Mouse (Mus musculus) heart, embryonic 16.5 days (tissue): Measurements from ENCODE around the gene Pth2. TPM values are rescaled to one million over a fixed set of nuclear protein-coding genes. Genes with fewer than 3 reads are reported as not detected.

Source experiments
- ATAC-seq: fragments of 200-750 bp; cut with Nextera tagmentation; replicated peaks from 2 replicates; pipeline ENCODE4 v1.8.0; 2017; ENCODE audit warnings: moderate number of reproducible peaks; ENCODE audit not compliant: insufficient read depth, low FRiP score; ENCODE audit errors: extremely low read depth
- H3K27ac ChIP-seq: fragments of 300-500 bp; sonication (generic); 2 replicates; pipeline ENCODE4 v1.5.1; 2014; ENCODE audit warnings: mild to moderate bottlenecking, low read length, control low read depth, moderate library complexity
- H3K27me3 ChIP-seq: fragments of 300-500 bp; sonication (generic); 2 replicates; pipeline ENCODE4 v1.6.1; 2014; ENCODE audit warnings: low read length, mixed read lengths; ENCODE audit not compliant: control insufficient read depth, insufficient read depth
- H3K36me3 ChIP-seq: fragments of 300-500 bp; sonication (generic); 2 replicates; pipeline ENCODE4 v1.6.1; 2014; ENCODE audit not compliant: control insufficient read depth, insufficient read depth
- H3K4me1 ChIP-seq: fragments of 300-500 bp; sonication (generic); 2 replicates; pipeline ENCODE4 v1.6.1; 2014; ENCODE audit warnings: low read length, mixed read lengths; ENCODE audit not compliant: control insufficient read depth, insufficient read depth
- H3K4me2 ChIP-seq: fragments of 300-500 bp; sonication (generic); 2 replicates; pipeline ENCODE4 v1.6.1; 2014; ENCODE audit warnings: low read depth, mild to moderate bottlenecking, control low read depth, low read length
- H3K4me3 ChIP-seq: fragments of 300-500 bp; sonication (generic); 2 replicates; pipeline ENCODE4 v1.5.1; 2014; ENCODE audit warnings: mild to moderate bottlenecking, control low read depth, low read length
- H3K9ac ChIP-seq: fragments of 300-500 bp; sonication (generic); 2 replicates; pipeline ENCODE4 v1.6.1; 2014; ENCODE audit warnings: low read length, control low read depth
- H3K9me3 ChIP-seq: fragments of 300-500 bp; sonication (generic); replicated peaks from 2 replicates; pipeline ENCODE4 v1.6.1; 2016; ENCODE audit warnings: low read length; ENCODE audit not compliant: control insufficient read depth
- WGBS: fragments of 180-500 bp; shearing (Covaris S2); extraction: QIAGEN DNeasy Blood & Tissue Kit; methylation state at CpG from one replicate; pipeline ENCODE4 v1.1.7; 2014; 5-methylcytosine and 5-hydroxymethylcytosine counted together
- polyA plus RNA-seq: library from polyadenylated mRNA; unstranded; fragments of >200 nt; fragmentation: Nextera tagmentation; extraction: Ambion mirVana; gene quantifications from 2 replicates; pipeline ENCODE4 v1.2.1, GENCODE M21; 2015

The Pth2 gene
- polyA plus RNA-seq, 1 experiment from 2014 or later: 0.42 TPM

DNA sequence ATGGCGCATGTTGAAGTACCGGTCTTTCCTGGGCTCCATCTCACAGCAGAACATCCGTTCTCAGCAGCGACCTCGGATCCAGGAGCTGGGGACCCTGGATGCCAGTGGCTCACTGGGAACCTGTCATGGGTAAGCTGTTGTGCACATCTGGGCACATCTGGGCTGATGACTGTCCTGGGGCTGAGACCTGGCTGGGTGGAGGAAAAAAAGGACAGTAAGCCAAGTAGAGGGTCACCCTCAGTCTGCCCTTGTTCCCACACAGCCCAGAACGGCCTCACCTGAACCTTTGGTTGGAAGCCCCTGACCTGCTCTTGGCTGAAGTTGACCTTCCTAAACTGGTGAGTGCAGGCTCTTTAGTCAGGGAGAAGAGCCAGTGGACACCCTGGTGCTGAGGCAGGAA is 21.8 kb upstream of the Pth2 start:
- peaks cover 13% of the 10 kb centered on the region for H3K27me3 ChIP-seq
- H3K27ac ChIP-seq: no peak overlapping the region
- ATAC-seq: no peak
- no peak overlapping the region for H3K4me2 ChIP-seq
- H3K4me1 ChIP-seq: peaks cover 4% of the 10 kb centered on the region; the same call in 1 of the 2 replicates
- no peaks in the 10 kb centered on the region for H3K9me3 ChIP-seq
- H3K9ac ChIP-seq: no peak overlapping the region
- H3K4me3 ChIP-seq: no peak overlapping the region
- H3K36me3 ChIP-seq: peaks cover 6% of the 10 kb centered on the region; the same call in 1 of the 2 replicates
- WGBS: 91% methylated on average over 6 of the region's 6 CpGs

DNA sequence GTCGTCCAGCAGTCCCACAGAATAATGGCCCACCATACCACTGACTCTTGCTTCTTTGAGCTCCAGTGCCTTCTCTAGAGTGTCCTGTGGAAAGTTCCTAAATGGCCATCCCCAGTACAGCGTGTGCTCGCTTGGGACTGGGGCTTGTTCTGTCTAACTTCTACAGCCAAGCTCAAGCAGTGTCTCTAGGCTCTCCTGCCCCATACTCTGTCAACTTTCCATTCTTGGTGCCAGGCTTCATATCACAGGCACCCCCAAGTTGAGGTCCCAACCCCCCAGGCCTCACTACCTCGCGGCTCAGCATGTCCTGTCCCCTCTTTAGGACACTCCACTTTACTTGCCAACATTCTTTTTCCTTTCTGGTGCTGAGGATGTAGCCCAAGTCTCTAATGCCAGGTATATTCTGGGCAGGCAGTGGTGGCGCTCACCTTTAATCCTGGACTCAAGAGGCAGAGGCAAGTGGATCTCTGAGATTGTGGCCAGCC is 20.4 kb upstream of the Pth2 start:
- H3K9me3 ChIP-seq: no peaks in the 10 kb centered on the region
- H3K27ac ChIP-seq: no peak overlapping the region
- no peak overlapping the region for H3K4me2 ChIP-seq
- no peak overlapping the region for H3K4me3 ChIP-seq
- ATAC-seq: no peak
- H3K36me3 ChIP-seq: peaks cover 6% of the 10 kb centered on the region; the same call in 1 of the 2 replicates
- H3K27me3 ChIP-seq: peaks cover 27% of the 10 kb centered on the region
- no peak overlapping the region for H3K9ac ChIP-seq
- WGBS: 95% methylated on average over 6 of the region's 6 CpGs
- peaks cover 8% of the 10 kb centered on the region for H3K4me1 ChIP-seq

DNA sequence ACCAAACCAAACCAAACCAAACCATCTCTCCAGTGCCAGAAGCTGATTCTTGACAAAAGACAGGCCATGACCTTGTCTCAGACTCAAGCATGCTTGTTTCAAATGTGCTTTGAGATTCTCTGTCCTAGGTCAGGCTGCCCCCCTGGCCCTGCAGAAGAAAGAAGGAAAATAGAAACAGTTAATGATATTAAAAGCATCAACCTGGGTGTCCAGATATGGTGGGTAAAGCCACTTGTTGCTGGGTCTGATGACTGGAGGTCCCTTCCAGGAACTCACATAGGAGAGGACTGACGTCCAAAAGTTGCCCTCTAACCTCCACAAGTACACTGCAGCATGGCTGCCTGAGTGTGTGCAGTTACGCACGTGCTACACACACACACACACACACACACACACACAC is 19.9 kb upstream of the Pth2 start:
- Histone ChIP-seq H3K36me3 (peaks cover 6% of the 10 kb centered on the region; the same call in 1 of the 2 replicates), H3K9ac (no peak overlapping the region), H3K9me3 (no peaks in the 10 kb centered on the region), H3K4me1 (peaks cover 8% of the 10 kb centered on the region), H3K4me2 (no peak overlapping the region), H3K27me3 (peaks cover 32% of the 10 kb centered on the region), H3K27ac (no peak overlapping the region), H3K4me3 (no peak overlapping the region)
- no peak for ATAC-seq
- 87% methylated on average over 3 of the region's 3 CpGs for WGBS

DNA sequence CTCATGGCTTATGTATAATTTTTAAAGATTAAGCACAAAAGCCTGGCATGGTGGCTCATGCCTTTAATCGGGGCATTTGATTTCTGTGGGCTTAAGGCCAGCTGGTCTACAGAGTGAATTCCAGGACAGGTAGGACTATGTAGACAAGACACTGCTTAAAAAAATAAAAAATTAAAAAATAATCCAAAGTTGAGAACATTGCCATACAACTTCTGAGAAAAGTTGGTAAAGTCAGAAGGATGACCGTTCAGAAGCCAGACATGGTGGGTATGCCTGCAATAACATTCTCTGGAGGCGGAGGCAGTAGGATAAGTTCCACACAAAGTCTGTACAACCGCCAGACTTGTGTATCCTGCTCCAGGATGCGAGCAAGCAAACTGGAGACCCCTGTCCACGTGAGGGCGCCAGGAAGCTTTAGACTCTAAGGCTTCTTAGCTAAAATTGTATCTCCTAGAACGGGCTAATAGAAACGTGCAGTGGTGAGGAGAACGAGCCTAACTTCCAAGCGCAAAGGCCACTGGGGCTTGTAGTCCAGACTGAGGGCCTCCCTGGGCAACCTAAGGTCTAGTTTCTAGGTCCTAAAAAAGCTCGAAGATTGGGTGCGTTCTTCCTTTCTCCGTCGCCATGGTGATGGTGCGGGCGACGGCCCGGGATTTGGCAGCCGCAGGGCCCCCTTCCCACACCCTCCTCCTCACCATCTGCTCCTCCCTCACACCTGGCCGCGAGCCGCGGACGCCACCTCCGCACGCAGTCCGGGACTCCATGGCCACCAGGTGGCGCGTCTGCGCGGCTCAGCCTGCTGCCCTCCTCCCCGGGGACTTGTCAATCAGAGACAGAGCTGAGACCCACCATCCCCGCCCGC is 19.0 kb upstream of the Pth2 start:
- ATAC-seq: peak; percentile 84
- Histone ChIP-seq H3K4me1 (peaks cover 8% of the 10 kb centered on the region), H3K4me2 (peak overlapping the region; percentile 74), H3K9ac (no peak overlapping the region), H3K27me3 (peaks cover 42% of the 10 kb centered on the region), H3K27ac (no peak overlapping the region), H3K4me3 (peak overlapping the region; percentile 48), H3K36me3 (peaks cover 6% of the 10 kb centered on the region; the same call in 1 of the 2 replicates), H3K9me3 (no peaks in the 10 kb centered on the region)
- WGBS: 4% methylated on average over 35 of the region's 35 CpGs

DNA sequence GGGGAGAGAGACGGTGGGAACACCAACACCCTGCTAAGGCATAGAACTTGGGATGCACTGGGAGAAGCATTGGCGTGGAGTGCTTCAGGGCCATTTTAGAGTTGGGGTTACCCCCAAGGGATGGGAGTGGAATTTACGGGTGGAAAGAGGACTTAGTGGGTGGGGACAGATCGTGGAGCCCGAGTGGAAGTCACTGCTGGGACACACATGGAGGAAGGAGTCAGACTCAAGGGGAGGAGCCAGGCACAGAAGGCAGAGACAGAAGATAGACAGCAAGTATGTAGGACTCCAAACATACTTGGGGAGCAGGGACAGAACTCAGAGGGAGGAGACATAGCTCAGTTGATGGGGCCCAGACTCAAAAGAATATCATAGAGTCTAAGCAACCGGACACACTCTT is 18.2 kb upstream of the Pth2 start:
- H3K4me3 ChIP-seq: peak overlapping the region; percentile 48
- 25% methylated on average over 6 of the region's 6 CpGs for WGBS
- no peak for ATAC-seq
- peaks cover 8% of the 10 kb centered on the region for H3K4me1 ChIP-seq
- peaks cover 6% of the 10 kb centered on the region; the same call in 1 of the 2 replicates for H3K36me3 ChIP-seq
- H3K9ac ChIP-seq: no peak overlapping the region
- no peaks in the 10 kb centered on the region for H3K9me3 ChIP-seq
- peaks cover 49% of the 10 kb centered on the region for H3K27me3 ChIP-seq
- H3K4me2 ChIP-seq: peak overlapping the region; percentile 74
- no peak overlapping the region for H3K27ac ChIP-seq

DNA sequence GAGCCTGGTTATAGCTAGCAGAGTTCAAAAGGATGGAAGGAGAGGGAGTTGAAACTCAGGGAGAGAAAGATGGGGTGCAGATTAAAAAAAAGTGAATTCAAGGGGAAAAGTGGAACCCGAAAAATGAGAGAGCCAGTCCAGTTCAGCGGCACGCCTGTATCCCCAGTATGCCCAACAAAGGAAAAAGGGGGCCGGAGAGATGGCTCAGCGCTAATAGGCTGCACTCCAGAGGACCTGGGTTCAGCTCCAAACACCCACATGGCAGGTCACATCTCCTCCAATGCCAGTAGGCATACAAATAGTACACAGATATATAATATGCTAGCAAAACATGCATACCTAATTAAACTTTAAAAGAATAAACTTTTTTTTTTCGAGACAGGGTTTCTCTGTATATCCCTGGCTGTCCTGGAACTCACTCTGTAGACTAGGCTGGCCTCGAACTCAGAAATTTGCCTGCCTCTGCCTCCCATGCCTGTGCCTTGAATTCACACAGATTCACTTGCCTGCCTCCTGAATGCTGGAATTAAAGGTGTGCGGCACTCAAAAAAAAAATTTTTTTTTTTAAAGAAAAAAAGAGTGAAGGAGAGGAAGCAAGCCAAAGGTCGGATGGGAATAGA is 17.7 kb upstream of the Pth2 start:
- H3K9me3 ChIP-seq: no peaks in the 10 kb centered on the region
- H3K27me3 ChIP-seq: peaks cover 53% of the 10 kb centered on the region
- peaks cover 6% of the 10 kb centered on the region; the same call in 1 of the 2 replicates for H3K36me3 ChIP-seq
- H3K27ac ChIP-seq: no peak overlapping the region
- no peak overlapping the region for H3K9ac ChIP-seq
- H3K4me1 ChIP-seq: peaks cover 8% of the 10 kb centered on the region
- H3K4me3 ChIP-seq: no peak overlapping the region
- 72% methylated on average over 9 of the region's 9 CpGs for WGBS
- no peak overlapping the region for H3K4me2 ChIP-seq
- ATAC-seq: no peak

DNA sequence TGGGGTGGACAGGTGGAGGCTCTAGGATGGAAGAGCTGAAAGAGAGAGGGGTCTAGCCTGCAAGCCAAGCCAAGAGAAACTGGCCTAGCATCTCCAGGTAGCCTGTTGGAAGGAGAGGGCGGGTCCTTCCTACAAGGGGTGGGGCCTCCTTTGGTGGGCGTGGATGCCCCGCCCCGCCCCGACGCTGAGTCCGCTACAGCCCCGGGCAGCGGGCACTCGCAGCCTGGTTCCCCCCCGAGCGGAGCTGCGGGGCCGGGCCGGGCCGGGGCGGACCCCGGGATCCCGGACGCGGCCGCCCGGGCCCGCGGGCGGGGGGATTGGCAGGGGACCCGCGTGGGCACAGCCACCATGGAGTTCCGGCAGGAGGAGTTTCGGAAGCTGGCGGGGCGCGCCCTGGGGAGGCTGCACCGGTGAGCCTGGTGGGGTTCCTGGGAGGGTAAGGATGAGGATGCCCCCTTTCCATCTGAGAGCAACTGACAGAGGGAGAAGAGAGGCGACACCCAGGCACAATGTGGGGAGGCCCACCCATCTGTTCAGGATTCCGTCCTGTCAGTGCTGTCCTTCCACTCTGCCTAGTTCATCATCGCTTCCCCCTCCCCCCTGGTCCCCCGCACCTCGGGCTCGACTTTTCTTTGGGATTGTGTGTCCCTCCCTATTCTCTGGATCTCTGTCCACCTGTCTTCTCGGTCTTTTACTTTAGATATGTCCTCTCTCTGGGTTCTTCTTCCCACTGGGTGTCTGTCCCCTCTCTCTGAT is 16.9 kb upstream of the Pth2 start, which contains the start of gene Slc17a7:
TSS of gene Slc17a7 (plus strand) at position 215 of the 756 bp plus-strand sequence.
- Histone ChIP-seq H3K9me3 (peaks cover 2% of the 10 kb centered on the region), H3K36me3 (peaks cover 5% of the 10 kb centered on the region; the same call in 1 of the 2 replicates), H3K4me3 (peak within 1 kb of the TSS; percentile 49), H3K4me2 (peak within 1 kb of the TSS; percentile 67), H3K27ac (no peak within 1 kb of the TSS), H3K9ac (peak within 1 kb of the TSS; percentile 61), H3K27me3 (peaks cover 61% of the 10 kb centered on the region), H3K4me1 (peaks cover 8% of the 10 kb centered on the region)
- ATAC-seq: no peak
- 2% methylated on average over 40 of the region's 41 CpGs for WGBS

DNA sequence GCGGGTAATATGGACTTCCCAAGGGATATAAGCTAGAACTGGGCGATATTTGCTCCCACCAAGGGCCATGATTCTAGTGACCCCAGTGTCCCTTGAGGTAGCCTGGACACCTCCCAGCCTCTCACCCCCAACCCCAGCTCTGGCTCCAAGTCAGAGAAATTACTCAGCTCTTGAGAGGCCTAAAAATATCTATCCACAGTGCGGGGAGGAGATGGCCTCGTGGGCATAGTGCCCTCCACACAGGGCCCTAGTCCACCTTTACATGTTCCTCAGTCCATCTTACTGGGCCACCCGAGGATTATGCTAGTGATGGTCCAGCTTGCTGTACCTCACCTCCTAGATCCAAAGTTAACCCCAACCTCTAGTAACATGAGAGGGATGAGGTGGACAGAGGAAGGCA is 16.0 kb upstream of the Pth2 start:
- H3K27ac ChIP-seq: no peak overlapping the region
- peaks cover 11% of the 10 kb centered on the region for H3K9me3 ChIP-seq
- ATAC-seq: no peak
- peaks cover 8% of the 10 kb centered on the region for H3K4me1 ChIP-seq
- no peak overlapping the region for H3K4me3 ChIP-seq
- peaks cover 68% of the 10 kb centered on the region for H3K27me3 ChIP-seq
- WGBS: 36% methylated on average over 5 of the region's 5 CpGs
- H3K4me2 ChIP-seq: no peak overlapping the region
- H3K36me3 ChIP-seq: no peaks in the 10 kb centered on the region
- no peak overlapping the region for H3K9ac ChIP-seq
